Mouse (Mus musculus) cerebellum, adult 8-10 months (tissue): ENCODE measurements around the gene Gm47955.
"Not testable (repeated sequence)": the region's sequence is repeated elsewhere in the genome, so short reads cannot be mapped to it uniquely, and the experiment has no call there.

Experiments used
- DNase-seq: peaks from one replicate; pipeline ENCODE4 v3.0.0; 2022

Gm47955 gene

GRCm38 (mm10) chr1:83000306-83000705 is 40.2 kb downstream of the Gm47955 start, which contains the start of gene Gm47959:
TSS of gene Gm47959 (plus strand) at chr1:83000548.
- DNase-seq: not testable (repeated sequence)

GRCm38 (mm10) chr1:83006218-83007179 is 46.4 kb downstream of the Gm47955 start:
- no peak for DNase-seq

- no peak for DNase-seq
Observed at GRCm38 (mm10) chr1:83007471-83007870, 47.4 kb downstream of the Gm47955 start.
